Mouse (Mus musculus) hindbrain, embryonic 15.5 days (tissue): ENCODE measurements around the gene Ctnnd2. TPM values are rescaled to one million over a fixed set of nuclear protein-coding genes. Genes with fewer than 3 reads are reported as not detected.

Experiments
- ATAC-seq: fragments of 200-750 bp; cut with Nextera tagmentation; 2 replicates; pipeline ENCODE4 v1.8.0; 2017; ENCODE audit warnings: low read depth, moderate number of reproducible peaks, moderate TSS enrichment; ENCODE audit not compliant: low FRiP score
- H3K27ac ChIP-seq: fragments of 300-500 bp; sonication (generic); replicated peaks from 2 replicates; pipeline ENCODE4 v1.5.1; 2015; ENCODE audit warnings: mild to moderate bottlenecking, inconsistent platforms
- H3K27me3 ChIP-seq: fragments of 300-500 bp; sonication (generic); 2 replicates; pipeline ENCODE4 v1.6.1; 2015; ENCODE audit warnings: control low read depth, inconsistent platforms
- H3K36me3 ChIP-seq: fragments of 300-500 bp; sonication (generic); 2 replicates; pipeline ENCODE4 v1.6.1; 2015; ENCODE audit warnings: control low read depth, inconsistent platforms
- H3K4me1 ChIP-seq: fragments of 300-500 bp; sonication (generic); replicated peaks from 2 replicates; pipeline ENCODE4 v1.6.1; 2015; ENCODE audit warnings: control low read depth, inconsistent platforms
- H3K4me2 ChIP-seq: fragments of 300-500 bp; sonication (generic); 2 replicates; pipeline ENCODE4 v1.6.1; 2015; ENCODE audit warnings: moderate library complexity, mild to moderate bottlenecking, inconsistent platforms
- H3K4me3 ChIP-seq: fragments of 300-500 bp; sonication (generic); 2 replicates; pipeline ENCODE4 v1.5.1; 2015; ENCODE audit warnings: mild to moderate bottlenecking, inconsistent platforms
- H3K9ac ChIP-seq: fragments of 300-500 bp; sonication (generic); 2 replicates; pipeline ENCODE4 v1.6.1; 2015; ENCODE audit warnings: inconsistent platforms
- H3K9me3 ChIP-seq: fragments of 300-500 bp; sonication (generic); 2 replicates; pipeline ENCODE4 v1.6.1; 2016; ENCODE audit warnings: control low read depth, inconsistent platforms
- WGBS: fragments of 180-500 bp; shearing (Covaris S2); methylation state at CpG from one replicate; pipeline ENCODE4 v1.1.7; 2015; 5-methylcytosine and 5-hydroxymethylcytosine counted together
- polyA plus RNA-seq: library from polyadenylated mRNA; unstranded; fragments of >200 nt; fragmentation: Nextera tagmentation; extraction: Ambion mirVana; gene quantifications from 2 replicates; pipeline ENCODE4 v1.2.1, GENCODE M21; 2015

Gene Ctnnd2
- polyA plus RNA-seq, 1 experiment from 2014 or later = 71.8 TPM

DNA sequence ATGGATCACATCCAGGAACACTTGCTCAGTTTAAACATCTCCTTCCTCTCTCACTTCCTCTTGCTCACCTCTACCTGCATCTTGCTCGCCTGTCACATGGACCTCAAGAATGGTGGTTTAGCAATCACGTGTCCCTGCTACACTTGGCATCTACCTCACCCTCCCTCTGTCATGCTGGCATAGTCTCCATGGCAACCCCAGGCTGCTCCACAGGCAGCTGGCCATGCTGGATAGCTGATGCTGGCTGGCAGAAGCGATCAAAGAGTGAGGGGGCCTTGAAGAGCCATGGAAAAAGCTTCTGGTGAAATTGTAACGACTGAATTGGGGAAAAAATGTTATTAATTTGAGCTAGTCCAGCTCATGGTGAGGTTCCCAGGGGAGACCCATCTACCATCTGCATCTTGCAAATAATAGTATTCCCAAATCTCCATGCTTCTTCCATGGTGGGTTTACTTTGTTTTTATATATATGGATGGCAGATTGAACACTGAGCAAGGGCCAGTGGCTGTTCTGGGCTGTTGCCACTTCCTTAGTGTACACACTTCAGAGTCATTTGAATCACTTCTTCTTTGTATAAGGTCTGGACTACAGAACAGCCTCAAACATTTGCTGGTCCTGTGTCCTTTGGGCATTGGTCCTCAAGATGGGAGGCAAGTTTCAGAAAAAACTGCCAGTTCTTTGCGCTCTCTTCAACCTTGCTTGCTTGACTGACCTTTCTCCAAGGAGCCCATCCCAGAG lies 19.7 kb downstream of the Ctnnd2 start:
- Histone ChIP-seq H3K27ac (peak overlapping the region; percentile 39; the same call in 1 of the 2 replicates), H3K4me1 (peaks cover 15% of the 10 kb centered on the region), H3K9me3 (no peaks in the 10 kb centered on the region; the same call in 1 of the 2 replicates), H3K4me3 (no peak overlapping the region), H3K27me3 (no peaks in the 10 kb centered on the region), H3K9ac (no peak overlapping the region), H3K4me2 (no peak overlapping the region; the same call in 1 of the 2 replicates), H3K36me3 (no peaks in the 10 kb centered on the region)
- 39% methylated on average over 5 of the region's 5 CpGs for WGBS
- peak; percentile 89 for ATAC-seq

DNA sequence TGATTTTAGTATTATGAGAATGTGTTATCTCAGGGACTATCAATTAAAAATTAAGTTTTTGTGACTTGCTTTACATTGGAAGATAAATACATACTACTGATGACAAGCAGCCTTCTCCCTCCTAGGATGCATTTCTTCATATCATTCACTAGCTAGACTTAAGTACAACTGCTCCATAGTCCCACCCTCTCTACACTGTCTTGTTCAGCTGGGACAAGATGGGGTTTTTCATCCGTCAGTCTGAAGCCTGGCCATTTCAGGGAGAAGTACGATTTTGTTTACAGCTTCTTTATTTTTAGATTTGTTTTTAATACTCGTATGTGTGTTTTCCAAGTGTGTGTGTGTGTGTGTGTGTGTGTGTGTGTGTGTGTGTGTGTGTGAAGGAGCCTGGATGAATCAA lies 26.0 kb downstream of the Ctnnd2 start:
- Histone ChIP-seq H3K4me1 (no peaks in the 10 kb centered on the region), H3K4me3 (no peak overlapping the region), H3K36me3 (no peaks in the 10 kb centered on the region), H3K27ac (no peak overlapping the region), H3K4me2 (no peak overlapping the region), H3K9me3 (no peaks in the 10 kb centered on the region), H3K27me3 (no peaks in the 10 kb centered on the region), H3K9ac (no peak overlapping the region)
- 84% methylated on average over 3 of the region's 3 CpGs for WGBS
- ATAC-seq = no peak

- 86% methylated on average over 1 of the region's 1 CpGs for WGBS
- H3K27me3 ChIP-seq = no peaks in the 10 kb centered on the region
- H3K9me3 ChIP-seq = no peaks in the 10 kb centered on the region
- H3K4me3 ChIP-seq = no peak overlapping the region
- H3K9ac ChIP-seq = no peak overlapping the region
- no peak overlapping the region for H3K4me2 ChIP-seq
- no peaks in the 10 kb centered on the region for H3K4me1 ChIP-seq
- H3K36me3 ChIP-seq = no peaks in the 10 kb centered on the region
- H3K27ac ChIP-seq = no peak overlapping the region
- ATAC-seq = no peak
Measured at GRCm38 (mm10) chr15:30199785-30200184, 27.4 kb downstream of the Ctnnd2 start.

GRCm38 (mm10) chr15:30201211-30201610 lies 28.8 kb downstream of the Ctnnd2 start:
- WGBS = 97% methylated on average over 2 of the region's 2 CpGs
- Histone ChIP-seq H3K9ac (no peak overlapping the region), H3K27me3 (no peaks in the 10 kb centered on the region), H3K4me2 (no peak overlapping the region), H3K9me3 (no peaks in the 10 kb centered on the region), H3K27ac (no peak overlapping the region), H3K4me3 (no peak overlapping the region), H3K4me1 (0 out of 2 replicates have a peak, but pooled peaks cover 3% of the 10 kb centered on the region), H3K36me3 (no peaks in the 10 kb centered on the region)
- ATAC-seq = no peak

DNA sequence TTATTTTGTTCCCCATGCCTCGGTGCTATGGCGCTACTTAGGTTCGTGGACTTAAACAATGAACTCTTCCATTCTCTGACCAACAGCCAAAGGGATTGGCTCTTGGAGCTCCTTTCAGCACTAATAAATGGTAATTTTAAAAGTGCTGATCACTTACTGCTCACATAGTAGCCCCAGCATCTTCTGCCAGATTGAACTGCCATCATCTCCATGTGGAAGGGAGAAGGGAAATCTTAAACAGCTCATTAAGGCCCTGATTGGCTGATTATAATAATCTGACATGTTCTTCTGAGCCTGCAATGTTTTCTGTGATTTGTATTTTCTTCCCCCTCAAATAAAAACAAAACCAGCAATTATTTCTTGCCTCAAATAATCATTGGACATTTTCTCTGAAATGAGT lies 29.2 kb downstream of the Ctnnd2 start:
- ATAC-seq = no peak
- H3K27ac ChIP-seq = no peak overlapping the region
- no peaks in the 10 kb centered on the region for H3K9me3 ChIP-seq
- no peak overlapping the region for H3K4me2 ChIP-seq
- 95% methylated on average over 3 of the region's 3 CpGs for WGBS
- no peaks in the 10 kb centered on the region for H3K27me3 ChIP-seq
- H3K36me3 ChIP-seq = no peaks in the 10 kb centered on the region
- H3K4me1 ChIP-seq = 0 out of 2 replicates have a peak, but pooled peaks cover 3% of the 10 kb centered on the region
- no peak overlapping the region for H3K9ac ChIP-seq
- H3K4me3 ChIP-seq = no peak overlapping the region

GRCm38 (mm10) chr15:30212746-30213145 lies 40.4 kb downstream of the Ctnnd2 start:
- no peak; the same call in 1 of the 2 replicates for ATAC-seq
- Histone ChIP-seq H3K36me3 (no peaks in the 10 kb centered on the region), H3K4me3 (no peak overlapping the region), H3K4me1 (peaks cover 11% of the 10 kb centered on the region; the same call in 1 of the 2 replicates), H3K4me2 (no peak overlapping the region), H3K9me3 (no peaks in the 10 kb centered on the region), H3K27me3 (no peaks in the 10 kb centered on the region), H3K27ac (no peak overlapping the region), H3K9ac (no peak overlapping the region)
- 52% methylated on average over 5 of the region's 5 CpGs for WGBS

GRCm38 (mm10) chr15:30215871-30216270 lies 43.5 kb downstream of the Ctnnd2 start:
- Histone ChIP-seq H3K27ac (no peak overlapping the region), H3K36me3 (no peaks in the 10 kb centered on the region), H3K4me3 (no peak overlapping the region), H3K4me1 (peaks cover 11% of the 10 kb centered on the region; the same call in 1 of the 2 replicates), H3K4me2 (no peak overlapping the region), H3K9me3 (no peaks in the 10 kb centered on the region), H3K9ac (no peak overlapping the region), H3K27me3 (no peaks in the 10 kb centered on the region)
- WGBS = 82% methylated on average over 4 of the region's 4 CpGs
- no peak for ATAC-seq

GRCm38 (mm10) chr15:30229112-30229511 lies 56.7 kb downstream of the Ctnnd2 start:
- H3K4me2 ChIP-seq = no peak overlapping the region
- H3K9me3 ChIP-seq = no peaks in the 10 kb centered on the region
- no peak overlapping the region for H3K4me3 ChIP-seq
- H3K27me3 ChIP-seq = no peaks in the 10 kb centered on the region
- H3K4me1 ChIP-seq = no peaks in the 10 kb centered on the region; the same call in 1 of the 2 replicates
- ATAC-seq = no peak
- no peaks in the 10 kb centered on the region for H3K36me3 ChIP-seq
- no peak overlapping the region for H3K27ac ChIP-seq
- 96% methylated on average over 4 of the region's 4 CpGs for WGBS
- H3K9ac ChIP-seq = no peak overlapping the region

- no peak overlapping the region for H3K4me3 ChIP-seq
Measured at GRCm38 (mm10) chr15:30235210-30236034, 63.0 kb downstream of the Ctnnd2 start.

DNA sequence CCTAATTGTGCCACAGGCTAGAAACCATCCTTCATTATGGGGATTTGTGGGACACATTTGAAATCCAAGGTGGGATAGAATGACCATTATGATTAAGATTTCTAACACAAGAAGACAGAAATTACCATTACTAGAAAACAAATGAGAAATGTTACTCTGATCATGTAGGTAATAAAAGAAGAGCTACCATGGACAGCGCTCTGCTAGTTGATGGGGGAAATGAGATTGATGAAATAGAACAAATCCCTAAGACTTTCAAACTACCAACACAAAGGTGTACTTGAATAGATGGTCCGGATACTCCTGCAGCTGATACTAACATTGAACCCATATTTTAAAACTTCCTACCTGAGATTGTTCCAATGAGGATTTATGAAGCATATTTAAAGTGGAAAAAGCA lies 68.5 kb downstream of the Ctnnd2 start:
- Histone ChIP-seq H3K9me3 (no peaks in the 10 kb centered on the region), H3K4me1 (no peaks in the 10 kb centered on the region), H3K4me3 (no peak overlapping the region), H3K27me3 (no peaks in the 10 kb centered on the region), H3K27ac (no peak overlapping the region), H3K36me3 (no peaks in the 10 kb centered on the region), H3K4me2 (no peak overlapping the region), H3K9ac (no peak overlapping the region)
- 89% methylated on average over 2 of the region's 2 CpGs for WGBS
- ATAC-seq = no peak

More at GRCm38 (mm10) chr15:30235210-30236034, 63.0 kb downstream of the Ctnnd2 start:
- Histone ChIP-seq H3K9me3 (no peaks in the 10 kb centered on the region), H3K4me2 (no peak overlapping the region), H3K9ac (no peak overlapping the region), H3K27ac (no peak overlapping the region), H3K27me3 (no peaks in the 10 kb centered on the region), H3K4me1 (peaks cover 4% of the 10 kb centered on the region), H3K36me3 (no peaks in the 10 kb centered on the region)
- WGBS = 87% methylated on average over 10 of the region's 10 CpGs
- ATAC-seq = peak; percentile 71; the same call in 1 of the 2 replicates

DNA sequence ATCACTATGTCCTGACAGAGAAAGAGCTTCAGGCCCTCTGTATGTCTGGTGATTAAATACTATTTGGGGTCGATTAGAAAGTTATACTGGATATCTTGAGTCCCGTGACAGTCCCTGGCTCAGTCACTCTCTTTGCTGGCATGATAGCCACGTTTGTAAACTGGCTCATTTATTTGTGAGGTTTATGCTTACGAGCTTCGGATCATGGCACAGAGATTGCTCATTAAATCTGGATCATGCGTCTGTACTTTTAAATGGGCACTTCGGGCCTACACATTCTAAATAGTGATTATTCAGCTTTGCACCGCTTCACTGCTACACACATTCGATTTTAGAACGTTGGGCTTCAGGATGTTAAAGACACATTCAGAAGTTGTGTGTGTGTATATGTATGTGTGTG lies 96.4 kb downstream of the Ctnnd2 start:
- 73% methylated on average over 10 of the region's 10 CpGs for WGBS
- 0 out of 2 replicates have a peak, but pooled peaks have one; percentile 39 for ATAC-seq

DNA sequence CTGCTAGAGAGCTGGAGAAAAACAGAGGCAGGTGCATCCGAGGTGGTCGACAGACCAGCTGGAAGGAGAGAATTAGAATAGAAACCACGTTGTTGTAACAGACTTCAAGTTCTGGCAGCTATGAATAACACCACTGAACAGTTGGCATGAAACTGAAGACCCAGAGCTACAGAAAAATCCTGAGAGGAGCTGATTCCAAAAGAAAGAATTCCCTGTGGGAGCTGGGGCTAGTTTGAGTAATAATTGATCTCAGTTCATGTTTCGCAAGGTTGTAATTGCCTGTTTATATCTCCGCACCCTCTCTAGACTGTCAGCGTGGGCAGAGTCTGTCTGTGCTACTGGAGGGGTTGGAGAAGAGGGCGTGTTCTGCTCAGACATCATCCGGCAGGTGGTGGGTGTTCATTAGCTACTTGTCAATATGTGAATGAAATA lies 98.8 kb downstream of the Ctnnd2 start:
- Histone ChIP-seq H3K27ac (no peak overlapping the region), H3K4me2 (no peak overlapping the region), H3K9ac (no peak overlapping the region), H3K9me3 (no peaks in the 10 kb centered on the region), H3K27me3 (no peaks in the 10 kb centered on the region), H3K36me3 (no peaks in the 10 kb centered on the region), H3K4me1 (peaks cover 19% of the 10 kb centered on the region), H3K4me3 (no peak overlapping the region)
- ATAC-seq = no peak
- 62% methylated on average over 8 of the region's 8 CpGs for WGBS

More for the DNA sequence above, 96.4 kb downstream of the Ctnnd2 start:
- Histone ChIP-seq H3K4me3 (no peak overlapping the region), H3K27ac (no peak overlapping the region), H3K27me3 (no peaks in the 10 kb centered on the region), H3K4me2 (no peak overlapping the region), H3K9ac (no peak overlapping the region), H3K4me1 (peaks cover 8% of the 10 kb centered on the region), H3K36me3 (no peaks in the 10 kb centered on the region), H3K9me3 (no peaks in the 10 kb centered on the region)
